ENCODE assay signal across 12 mouse cellular contexts in the genomic region with DNA sequence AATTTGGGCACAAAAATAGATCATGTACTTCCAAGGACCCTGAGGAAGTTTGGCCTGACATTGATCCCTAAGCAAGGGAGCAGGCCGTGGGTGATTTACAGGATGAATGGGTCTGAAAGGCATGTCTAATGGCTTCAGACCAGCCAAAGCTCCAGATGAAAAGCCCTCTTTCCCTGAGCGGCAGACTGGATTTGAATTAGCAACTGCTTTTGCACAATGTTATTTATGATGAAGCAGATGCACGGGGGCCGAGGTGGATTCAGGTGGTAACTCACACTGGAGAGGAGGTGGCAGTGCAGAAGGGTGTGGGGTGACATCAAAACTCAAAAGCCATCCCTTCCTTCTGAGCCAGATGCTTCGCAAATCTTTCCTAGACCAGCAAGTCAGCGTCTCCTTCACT.
DNase-seq lines count a peak whose midpoint lies in the region; ATAC-seq lines count a peak whose summit lies in the region.
"Had no signal": no experiment of that assay in that cellular context is flagged by ENCODE, and none has a peak within 500 bp of the region (broad histone marks: within the 10 kb centered on the region; RNA-seq: fewer than 3 reads in every experiment).

No protein-coding gene starts in this region.

- no peak overlapping the region for H3K4me2 ChIP-seq in midbrain, embryonic 11.5 days
- H3K4me2 ChIP-seq in hindbrain, embryonic 14.5 days (replicated peaks) = peak overlapping the region; percentile 18
- H3K4me2 ChIP-seq in neural tube, embryonic 12.5 days (replicated peaks) = peak overlapping the region; percentile 43

- no peak overlapping the region for H3K4me3 ChIP-seq in midbrain, embryonic 10.5 days
- H3K4me3 ChIP-seq in midbrain, embryonic 11.5 days (ENCODE audit: low read depth, low read length) = no peak overlapping the region
- no peak overlapping the region for H3K4me3 ChIP-seq in hindbrain, embryonic 14.5 days (replicated peaks; ENCODE audit: low read length)
- no peak overlapping the region for H3K4me3 ChIP-seq in neural tube, embryonic 12.5 days

- WGBS in midbrain, embryonic 10.5 days = 50% methylated on average over 6 of the region's 6 CpGs
- WGBS in midbrain, embryonic 11.5 days = 44% methylated on average over 6 of the region's 6 CpGs
- 30% methylated on average over 6 of the region's 6 CpGs for WGBS in hindbrain, embryonic 14.5 days
- WGBS in neural tube, embryonic 12.5 days = 14% methylated on average over 6 of the region's 6 CpGs

- ATAC-seq in frontal cortex, adult (ENCODE audit: low TSS enrichment) = peak; percentile 35
- ATAC-seq in midbrain, embryonic 11.5 days (ENCODE audit: low FRiP score) = no peak
- no peak for ATAC-seq in hindbrain, embryonic 14.5 days (ENCODE audit: low FRiP score)
- ATAC-seq in neural tube, embryonic 12.5 days (ENCODE audit: low FRiP score, low read depth) = peak; percentile 46

- H3K9ac ChIP-seq in midbrain, embryonic 11.5 days (ENCODE audit: low read length) = no peak overlapping the region
- H3K9ac ChIP-seq in hindbrain, embryonic 14.5 days = no peak overlapping the region
- H3K9ac ChIP-seq in neural tube, embryonic 12.5 days = no peak overlapping the region

- peaks cover 51% of the 10 kb centered on the region for H3K4me1 ChIP-seq in midbrain, embryonic 10.5 days
- peaks cover 30% of the 10 kb centered on the region for H3K4me1 ChIP-seq in midbrain, embryonic 11.5 days (ENCODE audit: control insufficient read depth, insufficient read depth, low read length)
- H3K4me1 ChIP-seq in hindbrain, embryonic 14.5 days (replicated peaks; ENCODE audit: control insufficient read depth, insufficient read depth, low read length) = peaks cover 24% of the 10 kb centered on the region
- H3K4me1 ChIP-seq in neural tube, embryonic 12.5 days = peaks cover 48% of the 10 kb centered on the region

- H3K36me3 ChIP-seq in midbrain, embryonic 10.5 days = peaks cover 7% of the 10 kb centered on the region; the same call in 1 of the 2 replicates
- no peaks in the 10 kb centered on the region for H3K36me3 ChIP-seq in midbrain, embryonic 11.5 days (ENCODE audit: control insufficient read depth, insufficient read depth, low read length)
- peaks cover 5% of the 10 kb centered on the region for H3K36me3 ChIP-seq in hindbrain, embryonic 14.5 days (replicated peaks; ENCODE audit: control insufficient read depth, insufficient read depth)
- H3K36me3 ChIP-seq in neural tube, embryonic 12.5 days = no peaks in the 10 kb centered on the region; the same call in 1 of the 2 replicates

- DNase-seq in frontal cortex, postnatal 14 days (ENCODE audit: low spot score in 2 of 2) = no peak
- peak; percentile 29 for DNase-seq in midbrain, embryonic 10.5 days (ENCODE audit: low spot score)
- DNase-seq in midbrain, embryonic 11.5 days (ENCODE audit: low spot score, missing footprints) = no peak
- DNase-seq in hindbrain, embryonic 14.5 days (ENCODE audit: low spot score) = no peak
- no peak for DNase-seq in natural killer cell, adult 2 months (ENCODE audit: low spot score in 2 of 2)
- DNase-seq in layer of hippocampus, adult 18-20 months (ENCODE audit: low spot score in 2 of 2) = no peak
- DNase-seq: adrenal gland, postnatal 36 days; cerebellum, adult 9-10 months; lung, adult 2 months; retina, postnatal 1 day had no signal

- H3K27ac ChIP-seq in midbrain, embryonic 10.5 days (replicated peaks) = no peak overlapping the region; the same call in 1 of the 2 replicates
- H3K27ac ChIP-seq in midbrain, embryonic 11.5 days (ENCODE audit: low read depth, low read length) = no peak overlapping the region
- no peak overlapping the region for H3K27ac ChIP-seq in hindbrain, embryonic 14.5 days
- H3K27ac ChIP-seq in neural tube, embryonic 12.5 days = no peak overlapping the region

- peaks cover 41% of the 10 kb centered on the region for H3K27me3 ChIP-seq in midbrain, embryonic 10.5 days (ENCODE audit: low read depth, poor library complexity, severe bottlenecking)
- peaks cover 19% of the 10 kb centered on the region for H3K27me3 ChIP-seq in midbrain, embryonic 11.5 days (ENCODE audit: control insufficient read depth, insufficient read depth, low read length)
- no peaks in the 10 kb centered on the region for H3K27me3 ChIP-seq in hindbrain, embryonic 14.5 days (ENCODE audit: control insufficient read depth, insufficient read depth, low read length)
- no peaks in the 10 kb centered on the region for H3K27me3 ChIP-seq in neural tube, embryonic 12.5 days (replicated peaks)

- H3K9me3 ChIP-seq in midbrain, embryonic 10.5 days (replicated peaks) = no peaks in the 10 kb centered on the region
- no peaks in the 10 kb centered on the region for H3K9me3 ChIP-seq in midbrain, embryonic 11.5 days (ENCODE audit: control insufficient read depth, low read length)
- no peaks in the 10 kb centered on the region for H3K9me3 ChIP-seq in hindbrain, embryonic 14.5 days (ENCODE audit: control insufficient read depth, low read length)
- no peaks in the 10 kb centered on the region for H3K9me3 ChIP-seq in neural tube, embryonic 12.5 days

Comparison
In these comparisons a context has a peak if more than half of its experiments do, and no peak if none do; other contexts are left out.
1. ATAC-seq: peak in frontal cortex, adult (single experiment) and neural tube, embryonic 12.5 days (single experiment); none in midbrain, embryonic 11.5 days (single experiment) and hindbrain, embryonic 14.5 days (single experiment).